Mouse (Mus musculus): ENCODE measurements around the gene Rgma.

Rgma gene

DNA sequence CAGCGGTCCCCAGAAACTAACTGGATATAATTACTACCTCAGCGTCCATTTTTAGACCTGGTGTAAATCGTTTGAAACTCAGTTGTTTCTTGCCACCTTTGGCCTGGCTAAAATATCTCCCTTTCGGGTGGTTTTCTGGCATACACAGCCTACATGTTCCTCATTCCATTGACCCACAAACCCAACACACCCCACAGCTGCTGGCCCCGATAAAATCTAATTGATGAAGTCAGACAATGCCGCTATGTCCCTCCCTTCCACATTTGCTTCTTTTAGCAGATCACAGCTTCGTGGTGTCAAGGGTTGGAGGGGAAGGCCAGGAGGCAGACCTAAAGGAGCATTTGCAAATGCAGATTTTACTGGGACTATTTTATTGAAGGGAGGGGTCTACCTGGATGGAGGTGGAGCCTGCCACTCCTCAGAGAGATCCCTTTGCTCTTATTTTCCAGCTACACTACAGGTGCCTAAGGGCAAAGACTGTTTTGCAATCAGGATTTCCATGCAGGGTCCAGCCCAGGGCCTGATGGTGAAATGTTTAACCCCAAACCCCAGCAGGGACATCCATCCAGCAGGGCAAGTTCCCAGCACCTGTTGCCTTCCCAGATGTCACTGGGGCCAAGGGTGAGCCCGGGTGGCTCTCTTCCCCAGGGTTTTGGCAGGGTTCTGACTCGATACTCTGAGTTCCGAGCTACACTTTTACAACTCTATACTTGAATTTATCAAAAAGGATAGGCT, 3.6 kb upstream of the Rgma start:
- no peak for ATAC-seq (ENCODE audit: low TSS enrichment)

DNA sequence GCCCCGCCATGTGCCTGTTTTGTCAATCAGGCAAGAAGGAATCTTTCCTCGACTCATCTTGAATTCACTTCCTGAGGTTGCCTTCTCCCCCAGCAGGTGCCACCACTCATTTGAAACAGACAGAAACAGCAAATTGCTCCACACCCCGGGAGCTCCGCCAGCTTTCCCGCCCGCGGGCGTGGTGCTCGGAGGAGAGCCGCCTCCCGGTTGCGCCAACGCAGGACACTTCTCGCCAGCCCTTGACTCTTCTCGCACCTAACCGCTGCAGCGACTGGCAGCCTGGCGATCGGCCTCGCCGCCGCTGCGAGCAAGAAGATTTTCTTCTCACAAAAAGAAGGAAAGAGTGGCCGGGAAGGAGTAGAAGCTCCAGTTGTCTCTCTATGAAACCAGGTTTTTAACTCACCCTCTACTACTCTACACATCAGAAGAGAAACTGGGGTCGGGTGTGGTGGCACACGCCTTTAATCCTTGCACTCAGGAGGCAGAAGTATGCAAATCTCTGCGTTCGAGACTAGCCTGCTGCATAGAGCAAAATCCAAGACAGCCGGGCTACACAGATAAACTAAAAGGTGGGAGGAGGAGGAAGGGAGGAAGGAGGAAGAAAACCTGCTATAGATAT, 2.8 kb upstream of the Rgma start:
- peak; percentile 59 for ATAC-seq (ENCODE audit: low TSS enrichment)

DNA sequence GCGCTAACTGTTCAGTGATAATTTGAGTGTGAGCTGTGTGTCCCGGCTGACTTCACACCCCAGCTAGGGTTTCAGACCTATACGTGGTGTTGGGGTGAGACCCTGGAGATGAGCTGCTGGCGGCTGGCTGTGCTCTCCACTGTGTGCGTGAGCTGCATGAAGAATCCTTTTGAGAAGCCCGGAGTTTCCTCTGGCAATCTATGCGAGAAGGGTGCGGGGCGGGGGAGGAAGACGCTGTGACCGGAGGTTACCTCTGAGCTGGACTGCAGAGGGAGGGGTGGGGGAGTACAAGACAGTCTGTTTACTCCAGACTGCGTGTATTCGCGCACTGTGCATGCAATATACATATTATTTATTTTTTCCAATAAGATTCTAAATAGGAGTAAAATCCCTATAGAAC, 582 bp upstream of the Rgma start:
- no peak for ATAC-seq (ENCODE audit: low TSS enrichment)

GRCm38 (mm10) chr7:73376101-73377001, 1.0 kb downstream of the Rgma start:
- peak; percentile 60 for ATAC-seq (ENCODE audit: low TSS enrichment)

GRCm38 (mm10) chr7:73377307-73377706, 2.0 kb downstream of the Rgma start:
- no peak for ATAC-seq (ENCODE audit: low TSS enrichment)

- no peak for ATAC-seq (ENCODE audit: low TSS enrichment)
These were observed 2.7 kb downstream of the Rgma start for GRCm38 (mm10) chr7:73378034-73378433.

DNA sequence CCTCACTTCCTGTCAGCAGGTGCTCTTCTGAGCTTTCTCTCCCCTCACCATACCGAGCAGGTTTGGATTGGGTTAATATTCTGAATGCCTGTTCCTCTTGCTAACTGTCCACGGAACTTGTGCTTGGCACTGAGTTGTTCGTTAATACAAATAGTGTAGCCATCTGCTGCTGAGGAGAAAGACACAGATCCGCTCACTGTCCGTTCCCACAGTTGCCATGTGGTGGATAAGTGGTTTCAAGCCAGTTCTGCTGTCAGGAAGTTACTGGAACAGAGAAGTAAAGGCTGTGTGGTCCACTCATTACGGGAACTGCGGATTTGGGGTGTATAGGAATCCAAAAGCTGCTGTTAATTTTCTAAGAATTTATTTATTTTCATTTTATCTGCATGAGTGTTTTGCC, 7.5 kb downstream of the Rgma start:
- ATAC-seq (ENCODE audit: low TSS enrichment) = no peak

GRCm38 (mm10) chr7:73388866-73389265, 13.6 kb downstream of the Rgma start:
- no peak for ATAC-seq (ENCODE audit: low TSS enrichment)

GRCm38 (mm10) chr7:73389419-73389818, 14.1 kb downstream of the Rgma start:
- ATAC-seq (ENCODE audit: low TSS enrichment) = no peak

DNA sequence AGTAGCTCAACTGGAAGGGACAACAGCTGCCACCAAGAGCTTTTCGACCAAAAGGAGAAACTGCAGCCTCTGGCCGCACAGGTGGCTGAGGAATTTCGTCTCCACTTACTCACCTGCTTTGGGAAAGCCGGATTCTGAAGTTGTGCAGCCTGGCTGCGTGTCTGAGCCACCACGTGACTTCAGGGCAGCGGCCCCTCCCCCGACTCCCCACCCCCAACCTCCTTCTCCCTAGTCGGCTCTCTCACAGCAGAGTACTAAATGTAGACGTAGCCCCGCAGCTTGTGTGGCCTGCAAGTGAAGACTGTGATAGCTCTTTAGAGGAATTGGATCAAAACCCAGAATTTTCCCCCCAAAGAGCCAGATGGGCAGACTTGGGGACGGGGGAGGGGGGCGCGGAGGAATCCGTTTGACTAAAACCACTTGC, 14.6 kb downstream of the Rgma start:
- no peak for ATAC-seq (ENCODE audit: low TSS enrichment)

GRCm38 (mm10) chr7:73390426-73391001, 15.2 kb downstream of the Rgma start:
- ATAC-seq (ENCODE audit: low TSS enrichment) = peak; percentile 13; the same call in 1 of the 2 replicates

DNA sequence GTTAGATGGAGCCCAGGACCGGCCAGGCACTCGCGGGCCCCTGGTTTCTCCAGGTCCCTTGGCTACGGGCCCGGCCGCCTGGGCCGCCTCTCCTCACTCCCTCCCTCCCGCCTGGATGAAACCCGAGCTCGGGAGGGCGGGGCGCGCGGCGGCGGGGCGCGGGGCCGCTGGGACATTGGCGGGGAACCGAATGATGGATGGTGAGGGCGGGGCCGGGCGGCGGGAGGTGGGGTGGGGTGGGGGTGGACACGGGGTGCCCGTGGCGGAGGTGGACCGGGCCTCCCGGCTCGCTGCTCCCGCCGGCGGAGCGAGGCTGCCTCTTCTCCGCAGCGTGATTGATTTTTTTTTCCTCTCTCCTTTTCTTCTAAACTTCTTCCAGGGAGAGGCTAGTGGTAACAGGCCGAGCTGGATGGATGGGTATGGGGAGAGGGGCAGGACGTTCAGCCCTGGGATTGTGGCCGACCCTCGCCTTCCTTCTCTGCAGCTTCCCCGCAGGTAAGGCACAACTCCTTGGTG, 15.8 kb downstream of the Rgma start:
- ATAC-seq (ENCODE audit: low TSS enrichment) = peak; percentile 67

- ATAC-seq (ENCODE audit: low TSS enrichment) = 0 out of 2 replicates have a peak, but pooled peaks have one; percentile 1
These were observed 16.4 kb downstream of the Rgma start for GRCm38 (mm10) chr7:73391518-73392321.

- ATAC-seq (ENCODE audit: low TSS enrichment) = no peak
These were observed 17.1 kb downstream of the Rgma start for GRCm38 (mm10) chr7:73392359-73392758.

- ATAC-seq (ENCODE audit: low TSS enrichment) = no peak
These were observed 18.2 kb downstream of the Rgma start for GRCm38 (mm10) chr7:73393307-73394012.

- ATAC-seq (ENCODE audit: low TSS enrichment) = no peak
These were observed 18.7 kb downstream of the Rgma start for GRCm38 (mm10) chr7:73394013-73394409.

DNA sequence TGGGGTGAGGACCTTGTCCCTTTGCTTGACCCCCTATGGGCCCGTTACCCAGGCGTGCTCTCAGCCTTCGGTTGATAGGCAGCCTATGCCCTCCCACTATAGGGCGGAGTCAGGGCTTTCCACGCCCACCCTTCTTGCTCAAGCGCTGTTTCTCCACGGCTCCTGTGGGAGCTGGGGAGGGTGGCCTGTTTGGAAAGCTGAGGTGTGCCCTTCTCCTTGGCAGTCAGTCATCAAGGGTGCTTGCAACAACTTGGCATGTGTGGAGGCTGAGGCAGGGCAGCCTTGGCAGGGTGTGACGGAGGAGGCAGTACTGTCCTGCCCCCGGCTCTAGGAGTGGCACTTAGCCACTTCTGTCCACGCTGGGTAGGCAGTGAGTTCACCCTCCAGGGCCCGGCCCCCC, 23.0 kb downstream of the Rgma start:
- peak; percentile 55 for ATAC-seq (ENCODE audit: low TSS enrichment)

- ATAC-seq (ENCODE audit: low TSS enrichment) = peak; percentile 36; the same call in 1 of the 2 replicates
These were observed 23.6 kb downstream of the Rgma start for GRCm38 (mm10) chr7:73398806-73399442.

- ATAC-seq (ENCODE audit: low TSS enrichment) = peak; percentile 77
These were observed 24.3 kb downstream of the Rgma start for GRCm38 (mm10) chr7:73399501-73400044.
